Mouse (Mus musculus): ENCODE results near the gene Fcho1.
"Not testable (repeated sequence)": the region's sequence is repeated elsewhere in the genome, so short reads cannot be mapped to it uniquely, and the experiment has no call there.

Gene Fcho1

GRCm38 (mm10) chr8:71725122-71725924 lies at the start of gene Fcho1:
Gene Fcho1 (minus strand): TSS chr8:71725716.
- in situ Hi-C loops (cut with MboI) = no loop called here

- in situ Hi-C loops (cut with MboI) = no loop called here
Measured at GRCm38 (mm10) chr8:71771336-71771735, 45.8 kb upstream of the Fcho1 start.

DNA sequence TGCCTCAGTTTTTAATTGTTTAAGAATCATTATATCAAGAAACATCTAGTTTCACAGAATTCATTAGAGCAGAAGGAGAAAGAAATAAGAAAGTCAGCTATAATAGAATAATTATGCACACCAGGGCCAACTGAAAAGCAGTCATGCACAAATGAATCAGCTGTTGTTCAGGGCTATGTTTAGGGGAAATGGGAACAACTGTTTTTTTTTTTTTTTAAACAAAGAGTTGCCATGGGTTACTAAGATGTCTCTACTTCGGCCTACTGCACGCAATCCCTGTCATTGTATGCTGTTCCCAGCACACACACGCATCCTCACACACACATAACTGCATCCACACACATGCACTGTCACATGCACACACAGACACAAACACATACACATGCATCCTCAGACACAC lies 33.3 kb upstream of the Fcho1 start:
- in situ Hi-C loops (cut with MboI) = no loop called here

DNA sequence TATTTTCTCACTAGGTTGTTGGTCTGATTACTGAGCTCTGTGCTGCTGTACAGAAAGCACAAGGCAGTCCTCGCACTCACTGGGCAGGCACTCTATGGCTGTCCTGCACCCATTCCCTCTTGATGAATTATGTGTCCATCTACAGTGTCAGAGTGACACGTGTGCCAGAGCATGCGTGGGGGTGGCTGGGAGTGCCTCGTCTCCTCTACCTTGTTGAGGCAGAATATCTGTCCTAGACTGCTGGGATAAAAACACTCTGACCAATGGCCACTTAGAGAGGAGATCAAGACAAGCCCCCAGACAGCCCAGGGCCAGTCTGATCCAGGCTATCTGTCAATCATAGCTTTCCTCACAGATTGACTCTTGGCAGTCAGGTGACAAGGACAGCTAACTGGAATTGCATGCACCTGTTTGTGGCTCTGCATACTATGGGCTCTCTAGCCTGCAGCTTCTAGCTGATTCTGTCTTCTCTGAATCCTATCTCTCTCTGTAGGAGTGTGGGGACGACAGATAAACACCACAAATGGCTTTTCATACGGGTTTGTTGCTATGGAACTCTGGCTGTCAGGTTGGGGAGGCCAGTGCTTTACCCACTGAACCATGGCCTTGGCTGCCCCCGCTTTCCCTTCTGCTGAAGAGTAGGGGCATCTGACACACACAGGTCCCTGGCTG lies 27.5 kb upstream of the Fcho1 start:
- in situ Hi-C loops (cut with MboI) = not testable (repeated sequence)

GRCm38 (mm10) chr8:71752263-71752662 lies 26.7 kb upstream of the Fcho1 start:
- in situ Hi-C loops (cut with MboI) = not testable (repeated sequence)

DNA sequence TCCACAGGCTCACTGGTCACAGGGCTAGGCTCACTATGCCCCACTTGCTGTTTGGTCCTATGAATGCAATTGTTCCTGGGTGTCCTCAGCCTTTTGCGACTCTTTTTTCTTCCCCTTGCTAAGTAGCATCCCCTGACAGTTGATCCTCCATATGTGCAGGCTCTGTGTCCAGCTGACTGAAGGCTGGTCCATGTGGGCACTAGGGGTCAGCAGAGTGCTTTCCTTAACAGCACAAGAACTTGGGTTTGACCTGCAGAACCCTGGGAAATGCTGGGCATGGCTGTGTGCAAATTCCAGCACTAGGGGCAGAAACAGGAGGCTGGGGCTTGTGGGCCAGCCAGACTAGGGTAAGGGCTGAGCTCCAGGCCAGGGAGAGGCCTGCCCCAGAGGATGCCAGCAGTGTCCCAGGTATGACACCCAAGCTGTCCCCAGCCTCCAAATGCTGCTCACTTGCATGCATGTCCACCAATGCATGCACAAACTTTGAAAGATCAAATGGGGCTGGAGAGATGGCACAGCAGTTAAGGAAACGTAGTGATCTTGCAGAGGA lies 25.9 kb upstream of the Fcho1 start:
- in situ Hi-C loops (cut with MboI) = not testable (repeated sequence)

DNA sequence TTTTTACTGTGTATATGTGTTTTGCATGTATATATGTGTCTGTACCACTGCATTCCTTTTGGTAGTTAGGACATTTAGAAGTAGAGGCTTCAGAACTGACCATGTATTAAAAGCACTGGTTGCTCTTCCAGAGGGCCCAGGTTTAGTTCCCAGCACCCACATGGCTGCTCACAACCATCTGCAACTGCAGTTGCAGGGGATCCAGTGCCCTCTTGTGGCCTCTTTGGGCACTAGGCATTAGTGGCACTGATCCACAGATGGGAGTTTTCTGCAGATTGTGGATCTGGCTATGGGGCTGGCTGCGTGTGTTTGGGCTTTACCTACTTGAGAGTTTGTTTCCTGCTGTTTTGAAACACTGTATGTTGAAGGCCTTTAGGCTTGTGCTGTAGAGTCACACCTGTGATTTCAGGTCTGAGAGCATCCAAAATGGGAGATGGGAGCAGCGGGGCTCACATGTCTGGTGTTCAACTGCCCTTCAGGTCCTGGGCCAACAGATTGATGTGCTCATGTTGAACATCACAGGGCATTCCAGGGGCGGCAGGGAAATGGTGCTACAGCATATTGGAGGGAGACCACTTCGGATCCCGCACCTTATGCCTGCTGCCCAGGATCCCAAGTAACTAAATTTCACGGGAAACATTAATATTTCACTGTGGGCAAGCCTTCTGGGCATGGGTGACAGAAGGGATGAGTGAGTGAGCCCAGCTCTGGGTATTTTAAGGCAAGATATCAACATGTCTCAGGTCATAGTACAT lies 24.0 kb upstream of the Fcho1 start:
- in situ Hi-C loops (cut with MboI) = not testable (repeated sequence)

DNA sequence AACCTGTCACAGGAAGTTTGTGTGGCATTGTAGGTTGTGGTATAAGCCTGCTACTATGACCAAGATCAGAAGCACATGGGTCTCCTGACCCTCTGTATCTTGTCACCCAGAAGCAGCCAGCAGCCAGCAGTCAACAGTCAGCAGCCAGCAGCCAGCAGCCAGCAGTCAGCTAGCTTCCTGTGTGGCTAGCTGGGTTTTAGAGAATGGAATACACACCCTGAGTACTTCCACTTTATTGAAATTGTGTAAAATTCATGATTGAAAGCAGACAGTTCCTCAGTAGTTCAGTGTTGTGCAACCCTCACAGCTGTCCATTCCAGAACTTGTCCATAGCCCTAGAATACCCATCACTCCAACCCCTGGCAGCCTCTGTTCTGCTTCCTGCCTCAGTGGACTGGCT lies 21.6 kb upstream of the Fcho1 start:
- in situ Hi-C loops (cut with MboI) = not testable (repeated sequence)

DNA sequence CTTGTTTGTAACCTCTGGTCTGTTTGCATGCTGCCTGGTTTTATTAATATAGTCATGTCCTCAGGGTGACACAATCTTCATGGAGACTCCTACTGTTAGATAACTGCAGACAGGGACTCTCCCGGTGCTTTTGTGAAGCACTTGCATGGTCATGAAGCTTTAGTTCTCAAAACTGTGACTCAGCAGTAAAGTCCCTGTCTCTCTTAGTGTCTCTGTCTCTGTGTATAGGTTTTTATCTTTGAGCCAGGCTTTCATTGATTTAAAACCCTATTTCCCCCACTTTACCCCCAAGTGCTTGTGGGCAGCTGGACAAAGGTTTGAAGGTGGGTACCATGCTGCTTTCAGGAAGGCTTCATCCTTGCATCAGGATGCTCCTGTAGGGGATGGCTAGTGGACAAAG lies 19.8 kb upstream of the Fcho1 start:
- in situ Hi-C loops (cut with MboI) = no loop called here

DNA sequence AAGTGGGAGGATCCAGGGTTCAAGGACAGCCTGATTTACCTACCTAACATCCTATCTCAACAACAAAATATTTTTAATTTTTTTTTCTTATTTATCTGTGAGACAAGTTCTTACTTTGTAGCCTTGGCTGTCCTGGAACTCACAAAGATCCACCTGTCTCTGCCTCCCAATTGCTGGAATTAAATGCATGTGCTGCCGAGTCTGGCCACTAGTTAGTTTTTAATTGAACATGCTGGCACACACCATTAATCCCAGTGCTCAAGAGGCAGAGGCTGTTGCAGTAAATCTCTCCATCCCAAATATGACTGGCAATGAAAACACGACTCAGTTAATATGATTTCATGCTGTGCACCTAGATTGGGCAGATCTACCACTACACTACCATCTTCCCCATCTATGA lies 17.3 kb upstream of the Fcho1 start:
- in situ Hi-C loops (cut with MboI) = no loop called here

- in situ Hi-C loops (cut with MboI) = no loop called here
Measured at GRCm38 (mm10) chr8:71741687-71742114, 16.2 kb upstream of the Fcho1 start.

GRCm38 (mm10) chr8:71741226-71741625 lies 15.7 kb upstream of the Fcho1 start:
- in situ Hi-C loops (cut with MboI) = no loop called here

DNA sequence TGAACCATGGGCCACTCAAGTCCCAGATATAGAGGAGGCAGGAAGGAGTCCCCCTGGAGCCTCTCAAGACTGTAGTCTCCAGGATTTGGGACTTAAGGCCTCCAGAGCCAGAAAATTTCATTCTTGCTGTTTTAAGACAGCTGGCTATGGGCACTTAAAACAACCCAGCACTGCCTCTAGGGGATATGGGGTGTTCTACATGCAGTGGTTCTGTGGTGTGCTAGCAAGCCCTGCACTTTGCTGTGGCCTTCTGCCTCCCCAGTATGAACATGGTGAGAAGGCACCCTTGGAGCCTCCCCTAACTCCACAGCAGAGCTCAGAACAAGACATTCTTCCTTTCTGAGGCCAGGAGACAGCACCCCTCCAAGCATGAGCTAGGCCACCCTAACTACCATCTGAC lies 12.8 kb upstream of the Fcho1 start:
- in situ Hi-C loops (cut with MboI) = not testable (repeated sequence)

DNA sequence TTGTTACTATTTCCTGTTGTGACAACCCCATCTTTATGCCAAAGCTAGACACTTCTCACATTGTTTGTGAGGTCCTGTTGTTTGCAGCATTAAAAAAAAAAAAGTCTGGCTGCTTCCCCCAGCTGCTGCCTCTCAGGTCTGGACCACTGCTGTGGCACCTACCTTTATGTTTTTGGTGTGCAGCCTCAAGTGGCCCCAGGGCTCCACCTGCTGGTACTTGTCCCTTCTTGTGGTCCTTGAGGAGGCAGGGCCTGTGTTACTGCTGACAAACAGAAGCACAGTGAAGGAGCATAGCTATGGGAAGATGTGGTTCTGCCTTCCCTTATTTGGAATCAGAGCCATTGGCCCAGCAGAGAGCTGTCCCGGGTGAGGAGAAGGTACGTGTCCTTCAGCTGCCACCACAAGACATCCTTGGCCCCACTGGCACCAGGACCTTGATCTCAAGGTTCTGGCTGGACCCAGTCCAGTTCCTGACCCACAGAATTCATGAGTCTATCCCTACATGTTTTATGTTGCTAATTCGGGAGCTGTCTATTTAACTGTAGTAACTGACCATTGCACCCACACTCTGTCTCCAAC lies 6.2 kb upstream of the Fcho1 start:
- in situ Hi-C loops (cut with MboI) = no loop called here

- in situ Hi-C loops (cut with MboI) = no loop called here
Measured at GRCm38 (mm10) chr8:71728826-71729620, 3.5 kb upstream of the Fcho1 start.

GRCm38 (mm10) chr8:71728240-71728785 lies 2.8 kb upstream of the Fcho1 start:
- in situ Hi-C loops (cut with MboI) = no loop called here

DNA sequence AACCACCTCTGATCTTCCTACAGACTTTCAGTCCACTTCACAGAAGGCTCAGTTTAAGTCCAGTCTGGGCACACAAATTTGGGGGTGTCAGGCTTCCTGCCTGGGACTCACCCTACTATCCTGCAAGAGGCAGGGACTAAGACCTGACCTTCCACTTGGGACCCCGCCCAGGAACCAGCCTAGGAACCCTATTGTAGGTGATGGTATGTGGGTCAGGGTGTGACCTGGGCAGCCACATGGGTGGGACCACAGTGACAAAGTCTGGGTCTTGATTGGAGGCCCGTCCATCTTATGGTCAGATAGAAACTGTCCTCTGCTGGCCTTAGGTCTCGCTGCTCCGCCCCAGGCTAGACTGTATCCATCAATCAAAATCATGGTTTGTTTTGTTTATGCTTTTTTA lies 1.1 kb downstream of the Fcho1 start:
- in situ Hi-C loops (cut with MboI) = loop anchor here (25.0 kb wide), 1 partner anchor 587 kb away; no protein-coding TSS in a partner anchor

- in situ Hi-C loops (cut with MboI) = loop anchor here (25.0 kb wide), 1 partner anchor 586 kb away; no protein-coding TSS in a partner anchor
Measured at GRCm38 (mm10) chr8:71723047-71723551, 2.4 kb downstream of the Fcho1 start.

- in situ Hi-C loops (cut with MboI) = loop anchor here (25.0 kb wide), 1 partner anchor 583 kb away; no protein-coding TSS in a partner anchor
Measured at GRCm38 (mm10) chr8:71719928-71720457, 5.5 kb downstream of the Fcho1 start.

- in situ Hi-C loops (cut with MboI) = loop anchor here (25.0 kb wide), 1 partner anchor 582 kb away; no protein-coding TSS in a partner anchor
Measured at GRCm38 (mm10) chr8:71719218-71719617, 6.3 kb downstream of the Fcho1 start.

All from mature B cell (primary cell).